Mouse (Mus musculus) neural tube, embryonic 13.5 days (tissue): Measurements from ENCODE around the gene Carns1. TPM values are rescaled to one million over a fixed set of nuclear protein-coding genes. Genes with fewer than 3 reads are reported as not detected.

ENCODE experiments used
- ATAC-seq: fragments of 200-750 bp; cut with Nextera tagmentation; 2 replicates; pipeline ENCODE4 v1.8.0; 2017; ENCODE audit warnings: low read depth, mild to moderate bottlenecking, moderate TSS enrichment, moderate library complexity
- H3K27ac ChIP-seq: fragments of 300-500 bp; sonication (generic); replicated peaks from 2 replicates; pipeline ENCODE4 v1.5.1; 2015; ENCODE audit warnings: moderate library complexity, mild to moderate bottlenecking, inconsistent platforms
- H3K27me3 ChIP-seq: fragments of 300-500 bp; sonication (generic); 2 replicates; pipeline ENCODE4 v1.6.1; 2015; ENCODE audit warnings: mild to moderate bottlenecking, inconsistent platforms
- H3K36me3 ChIP-seq: fragments of 300-500 bp; sonication (generic); 2 replicates; pipeline ENCODE4 v1.6.1; 2015; ENCODE audit warnings: mild to moderate bottlenecking, inconsistent platforms
- H3K4me1 ChIP-seq: fragments of 300-500 bp; sonication (generic); replicated peaks from 2 replicates; pipeline ENCODE4 v1.6.1; 2015; ENCODE audit warnings: inconsistent platforms
- H3K4me2 ChIP-seq: fragments of 300-500 bp; sonication (generic); 2 replicates; pipeline ENCODE4 v1.6.1; 2015; ENCODE audit warnings: inconsistent platforms, mild to moderate bottlenecking, moderate library complexity
- H3K4me3 ChIP-seq: fragments of 300-500 bp; sonication (generic); 2 replicates; pipeline ENCODE4 v1.5.1; 2015; ENCODE audit warnings: mild to moderate bottlenecking, inconsistent platforms
- H3K9ac ChIP-seq: fragments of 300-500 bp; sonication (generic); 2 replicates; pipeline ENCODE4 v1.6.1; 2015; ENCODE audit warnings: moderate library complexity, mild to moderate bottlenecking, inconsistent platforms
- H3K9me3 ChIP-seq: fragments of 300-500 bp; sonication (generic); 2 replicates; pipeline ENCODE4 v1.6.1; 2016; ENCODE audit warnings: inconsistent platforms
- WGBS: fragments of 180-500 bp; shearing (Covaris S2); methylation state at CpG from one replicate; pipeline ENCODE4 v1.1.7; 2015; 5-methylcytosine and 5-hydroxymethylcytosine counted together
- microRNA-seq: library from miRNA; unstranded; fragments of <30 nt; microRNA quantifications from one replicate; pipeline ENCODE4, GENCODE M21; 2016
- polyA plus RNA-seq: library from polyadenylated mRNA; unstranded; fragments of >200 nt; fragmentation: Nextera tagmentation; extraction: Ambion mirVana; gene quantifications from 2 replicates; pipeline ENCODE4 v1.2.1, GENCODE M21; 2015

The Carns1 gene
- polyA plus RNA-seq, 1 experiment from 2014 or later = 5.1 TPM

DNA sequence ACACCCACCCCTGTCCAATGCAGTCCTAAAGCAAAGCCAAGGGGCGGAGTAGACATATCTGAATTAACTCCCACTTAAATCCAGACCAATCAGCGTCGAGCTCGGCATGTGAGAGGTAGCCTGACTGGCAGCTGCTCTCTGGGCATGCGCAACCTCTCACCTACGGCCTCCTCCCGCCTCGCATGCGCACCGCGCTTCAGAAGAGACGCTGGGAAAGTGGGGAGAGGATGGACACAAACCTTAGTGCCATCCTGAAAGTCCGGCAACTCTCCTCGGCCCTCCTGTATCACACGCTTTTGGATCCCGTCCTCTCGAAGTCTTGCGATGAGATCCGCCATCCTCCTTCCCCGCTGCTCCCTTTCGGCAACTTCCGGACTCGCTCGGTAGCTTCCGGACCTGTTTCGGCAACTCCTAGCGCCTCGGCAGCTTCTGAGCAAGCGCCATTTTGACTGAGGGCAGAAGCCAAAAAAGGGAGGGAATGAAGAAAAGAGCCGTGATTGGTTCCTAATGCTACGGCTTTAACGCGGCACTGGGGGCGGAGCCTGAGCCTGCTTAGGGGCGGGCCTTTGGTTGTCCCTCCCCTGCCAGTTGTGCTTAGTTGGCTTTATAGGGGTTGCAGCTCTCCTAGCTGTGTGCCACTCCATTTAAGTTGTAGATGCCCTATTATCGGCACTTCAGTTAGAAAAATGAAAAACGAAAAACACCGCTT, 54.0 kb downstream of the Carns1 start:
- ATAC-seq = peak; percentile 86
- Histone ChIP-seq H3K27me3 (no peaks in the 10 kb centered on the region), H3K9ac (peak overlapping the region; percentile 71), H3K4me2 (peak overlapping the region; percentile 53), H3K4me1 (peaks cover 18% of the 10 kb centered on the region), H3K4me3 (peak overlapping the region; percentile 52), H3K36me3 (peaks cover 20% of the 10 kb centered on the region), H3K27ac (peak overlapping the region; percentile 91), H3K9me3 (no peaks in the 10 kb centered on the region)
- WGBS = 3% methylated on average over 38 of the region's 38 CpGs

GRCm38 (mm10) chr19:4120496-4120895, 54.8 kb downstream of the Carns1 start:
- ATAC-seq = no peak
- H3K4me3 ChIP-seq = peak overlapping the region; percentile 52

GRCm38 (mm10) chr19:4119716-4120487, 55.4 kb downstream of the Carns1 start:
- Histone ChIP-seq H3K9me3 (no peaks in the 10 kb centered on the region), H3K9ac (no peak overlapping the region), H3K27me3 (no peaks in the 10 kb centered on the region), H3K4me3 (no peak overlapping the region), H3K4me1 (peaks cover 12% of the 10 kb centered on the region), H3K36me3 (peaks cover 33% of the 10 kb centered on the region), H3K4me2 (peak overlapping the region; percentile 53), H3K27ac (no peak overlapping the region)
- no peak for ATAC-seq
- WGBS = 91% methylated on average over 6 of the region's 6 CpGs

More at GRCm38 (mm10) chr19:4120496-4120895, 54.8 kb downstream of the Carns1 start:
- peak overlapping the region; percentile 8; the same call in 1 of the 2 replicates for H3K9ac ChIP-seq
- H3K4me1 ChIP-seq = peaks cover 17% of the 10 kb centered on the region
- H3K27ac ChIP-seq = peak overlapping the region; percentile 91; the same call in 1 of the 2 replicates
- no peaks in the 10 kb centered on the region for H3K27me3 ChIP-seq
- peaks cover 27% of the 10 kb centered on the region for H3K36me3 ChIP-seq
- peak overlapping the region; percentile 53 for H3K4me2 ChIP-seq
- 96% methylated on average over 2 of the region's 2 CpGs for WGBS
- H3K9me3 ChIP-seq = no peaks in the 10 kb centered on the region

DNA sequence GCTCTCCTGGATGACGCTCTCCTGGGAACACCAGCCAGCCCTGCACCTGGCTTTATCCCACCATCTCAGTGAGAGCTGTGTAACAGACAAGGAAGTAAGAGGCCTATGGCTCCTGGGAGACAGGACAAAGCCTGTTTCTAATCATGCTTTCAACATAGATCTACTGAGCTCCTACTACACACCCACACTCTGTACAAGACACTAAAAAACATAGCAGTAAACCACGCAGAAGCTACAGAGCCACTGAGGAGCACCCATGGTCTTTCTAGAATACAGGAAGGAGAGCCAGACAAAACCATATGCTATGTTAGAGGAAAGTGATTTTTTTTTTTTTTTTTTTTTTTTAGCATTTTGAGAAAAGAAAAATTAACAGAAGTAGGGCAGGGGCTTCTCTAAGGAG, 56.9 kb downstream of the Carns1 start:
- no peaks in the 10 kb centered on the region for H3K27me3 ChIP-seq
- no peaks in the 10 kb centered on the region for H3K9me3 ChIP-seq
- 100% methylated on average over 2 of the region's 2 CpGs for WGBS
- ATAC-seq = no peak
- no peak overlapping the region for H3K9ac ChIP-seq
- peaks cover 12% of the 10 kb centered on the region for H3K4me1 ChIP-seq
- H3K4me3 ChIP-seq = no peak overlapping the region
- no peak overlapping the region for H3K27ac ChIP-seq
- no peak overlapping the region for H3K4me2 ChIP-seq
- peaks cover 48% of the 10 kb centered on the region for H3K36me3 ChIP-seq

DNA sequence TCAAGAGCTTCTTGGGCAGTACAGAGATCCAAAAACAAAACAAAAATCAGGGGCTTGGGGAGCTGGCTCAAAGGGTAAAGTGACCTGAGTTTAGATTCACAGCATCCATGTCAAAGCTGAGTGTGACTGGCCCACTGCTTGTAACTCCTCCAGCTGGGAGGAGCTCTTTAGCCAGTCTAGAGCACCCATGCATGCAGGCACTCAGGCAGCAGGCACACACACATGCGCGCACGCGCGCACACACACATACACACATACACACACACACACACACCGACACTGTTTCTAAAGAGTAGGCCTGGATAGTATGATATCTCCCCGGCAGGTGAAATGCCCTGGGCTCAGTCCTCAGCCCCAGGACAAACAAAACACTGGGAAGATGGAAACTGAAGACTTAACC, 58.3 kb downstream of the Carns1 start:
- Histone ChIP-seq H3K4me3 (no peak overlapping the region), H3K27me3 (no peaks in the 10 kb centered on the region), H3K27ac (no peak overlapping the region), H3K9ac (no peak overlapping the region), H3K4me1 (peaks cover 12% of the 10 kb centered on the region), H3K9me3 (no peaks in the 10 kb centered on the region), H3K36me3 (peaks cover 61% of the 10 kb centered on the region), H3K4me2 (no peak overlapping the region)
- ATAC-seq = no peak
- WGBS = 97% methylated on average over 7 of the region's 7 CpGs

DNA sequence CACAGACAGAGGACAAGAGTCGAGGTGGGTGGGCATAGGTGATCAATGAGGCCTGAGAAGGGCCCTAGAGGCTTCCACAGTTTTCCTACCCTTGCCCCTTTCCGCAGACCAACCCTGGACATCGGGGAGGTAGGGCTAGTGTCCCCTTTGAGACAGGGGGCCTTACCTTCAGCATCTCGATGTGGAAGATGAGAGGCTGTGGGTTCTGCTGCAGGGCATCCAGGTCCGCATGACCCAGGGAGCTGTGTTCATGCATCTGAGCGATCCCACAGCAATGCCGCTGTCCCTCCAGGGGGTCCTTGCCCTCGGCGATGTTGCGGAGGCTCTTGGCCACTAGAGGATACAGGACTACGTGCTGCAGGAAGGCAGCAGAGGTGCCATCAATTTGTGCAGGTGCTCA, 59.5 kb downstream of the Carns1 start:
- Histone ChIP-seq H3K9me3 (no peaks in the 10 kb centered on the region), H3K36me3 (peaks cover 73% of the 10 kb centered on the region), H3K4me2 (no peak overlapping the region), H3K4me1 (peaks cover 11% of the 10 kb centered on the region), H3K27ac (no peak overlapping the region), H3K9ac (no peak overlapping the region), H3K27me3 (no peaks in the 10 kb centered on the region), H3K4me3 (no peak overlapping the region)
- WGBS = 85% methylated on average over 11 of the region's 11 CpGs
- no peak for ATAC-seq

- H3K4me3 ChIP-seq = no peak overlapping the region
- H3K4me2 ChIP-seq = no peak overlapping the region
- WGBS = 94% methylated on average over 10 of the region's 10 CpGs
- no peaks in the 10 kb centered on the region for H3K27me3 ChIP-seq
- peaks cover 4% of the 10 kb centered on the region; the same call in 1 of the 2 replicates for H3K4me1 ChIP-seq
- H3K27ac ChIP-seq = no peak overlapping the region
- peaks cover 80% of the 10 kb centered on the region for H3K36me3 ChIP-seq
- no peak overlapping the region for H3K9ac ChIP-seq
- no peak for ATAC-seq
- H3K9me3 ChIP-seq = no peaks in the 10 kb centered on the region
These were observed 60.1 kb downstream of the Carns1 start for GRCm38 (mm10) chr19:4115144-4115543.

- Histone ChIP-seq H3K4me2 (no peak overlapping the region), H3K9me3 (no peaks in the 10 kb centered on the region), H3K27ac (no peak overlapping the region), H3K27me3 (no peaks in the 10 kb centered on the region), H3K4me1 (no peaks in the 10 kb centered on the region), H3K9ac (no peak overlapping the region), H3K36me3 (peaks cover 84% of the 10 kb centered on the region), H3K4me3 (no peak overlapping the region)
- no peak for ATAC-seq
- WGBS = 89% methylated on average over 10 of the region's 10 CpGs
These were observed 60.7 kb downstream of the Carns1 start for GRCm38 (mm10) chr19:4114551-4114950.

Small RNAs within 50 kb of the gene (microRNA-seq; reads per million reads assigned to microRNA genes)
- not detected for gene Gm26115

Other genes with a start within 250 kb of the Carns1 start
- 1.9 and 2.2 TPM in 2 replicates for gene Aldh3b1, start 245.7 kb downstream of the Carns1 start, polyA plus RNA-seq
- gene Unc93b1, start 240.3 kb downstream of the Carns1 start, polyA plus RNA-seq = 11.8 and 13.5 TPM in 2 replicates
- not detected in 2 replicates for gene Aldh3b3, start 216.8 kb downstream of the Carns1 start, polyA plus RNA-seq
- 0.14 and 0.32 TPM in 2 replicates for gene Aldh3b2, start 203.2 kb downstream of the Carns1 start, polyA plus RNA-seq
- gene Acy3, start 188.9 kb downstream of the Carns1 start, polyA plus RNA-seq = 2.3 and 3.9 TPM in 2 replicates
- gene Tbx10, start 182.7 kb downstream of the Carns1 start, polyA plus RNA-seq = not detected in 2 replicates
- gene Nudt8, start 174.9 kb downstream of the Carns1 start, polyA plus RNA-seq = 22.5 and 22.9 TPM in 2 replicates
- 4.7 and 6.0 TPM in 2 replicates for gene Gm49405, start 174.9 kb downstream of the Carns1 start, polyA plus RNA-seq
- gene Doc2g, start 172.2 kb downstream of the Carns1 start, polyA plus RNA-seq = 6.0 and 7.1 TPM in 2 replicates
- gene Ndufv1, start 162.7 kb downstream of the Carns1 start, polyA plus RNA-seq = 217 and 222 TPM in 2 replicates
- gene Gstp1, start 137.5 kb downstream of the Carns1 start, polyA plus RNA-seq = 383 and 433 TPM in 2 replicates
- 1.5 and 1.7 TPM in 2 replicates for gene Gstp2, start 129.5 kb downstream of the Carns1 start, polyA plus RNA-seq
- gene Gstp3, start 115.9 kb downstream of the Carns1 start, polyA plus RNA-seq = not detected in 2 replicates
- not detected in 2 replicates for gene Cabp2, start 93.9 kb downstream of the Carns1 start, polyA plus RNA-seq
- gene Cdk2ap2, start 78.3 kb downstream of the Carns1 start, polyA plus RNA-seq = 82.6 and 86.4 TPM in 2 replicates
- gene Pitpnm1, start 75.5 kb downstream of the Carns1 start, polyA plus RNA-seq = 37.0 and 37.8 TPM in 2 replicates
- gene Aip, start 49.6 kb downstream of the Carns1 start, polyA plus RNA-seq = 92.4 and 94.0 TPM in 2 replicates
- not detected in 2 replicates for gene Gpr152, start 35.7 kb downstream of the Carns1 start, polyA plus RNA-seq
- gene Cabp4, start 31.4 kb downstream of the Carns1 start, polyA plus RNA-seq = 0.14 TPM in 2 replicates
- 119 and 120 TPM in 2 replicates for gene Coro1b, start 26.9 kb downstream of the Carns1 start, polyA plus RNA-seq
- gene Ptprcap, start 21.9 kb downstream of the Carns1 start, polyA plus RNA-seq = 0.54 and 1.2 TPM in 2 replicates
- gene Rps6kb2, start 12.1 kb downstream of the Carns1 start, polyA plus RNA-seq = 62.7 and 63.6 TPM in 2 replicates
- gene Tbc1d10c, start 15.8 kb upstream of the Carns1 start, polyA plus RNA-seq = 0.80 and 0.88 TPM in 2 replicates
- 683 and 709 TPM in 2 replicates for gene Ppp1ca, start 16.6 kb upstream of the Carns1 start, polyA plus RNA-seq
- gene Rad9a, start 26.2 kb upstream of the Carns1 start, polyA plus RNA-seq = 23.5 and 24.9 TPM in 2 replicates
- gene Clcf1, start 38.8 kb upstream of the Carns1 start, polyA plus RNA-seq = 0.67 and 0.79 TPM in 2 replicates
- gene AC109138.7, start 38.9 kb upstream of the Carns1 start, polyA plus RNA-seq = not detected in 2 replicates
- 21.0 and 22.1 TPM in 2 replicates for gene Pold4, start 56.4 kb upstream of the Carns1 start, polyA plus RNA-seq
- gene Ssh3, start 93.7 kb upstream of the Carns1 start, polyA plus RNA-seq = 7.2 and 8.2 TPM in 2 replicates
- 29.8 and 33.1 TPM in 2 replicates for gene Ankrd13d, start 107.7 kb upstream of the Carns1 start, polyA plus RNA-seq
- 22.3 and 25.5 TPM in 2 replicates for gene Grk2, start 130.7 kb upstream of the Carns1 start, polyA plus RNA-seq
- gene Kdm2a, start 222.8 kb upstream of the Carns1 start, polyA plus RNA-seq = 38.2 and 41.5 TPM in 2 replicates